Mouse (Mus musculus) cortical plate, adult 2 months (tissue): Measurements from ENCODE around the gene Fndc10.

ENCODE experiments used
- CTCF ChIP-seq: fragments of 200-500 bp; IDR thresholded peaks from 2 replicates; pipeline ENCODE4 v1.5.1; 2011; ENCODE audit warnings: mild to moderate bottlenecking, control low read depth, low read length; ENCODE audit not compliant: insufficient read depth; ENCODE audit errors: extremely low read depth
- POLR2A ChIP-seq: fragments of 200-500 bp; IDR thresholded peaks from 2 replicates; pipeline ENCODE4 v1.6.1; 2011; ENCODE audit warnings: mild to moderate bottlenecking, low read length, control low read depth; ENCODE audit not compliant: insufficient read depth; ENCODE audit errors: extremely low read depth

- TF ChIP-seq CTCF (no peak), POLR2A (no peak)
These were observed 22.1 kb upstream of the Fndc10 start for GRCm38 (mm10) chr4:155672082-155672481.
